Mouse (Mus musculus) midbrain, embryonic 13.5 days (tissue): ENCODE data around the gene Nr1d1. TPM values are rescaled to one million over a fixed set of nuclear protein-coding genes. Genes with fewer than 3 reads are reported as not detected.

Experiments
- ATAC-seq: fragments of 200-750 bp; cut with Nextera tagmentation; 2 replicates; pipeline ENCODE4 v1.8.0; 2017; ENCODE audit warnings: mild to moderate bottlenecking, moderate TSS enrichment, moderate library complexity
- H3K27ac ChIP-seq: fragments of 300-500 bp; sonication (generic); 2 replicates; pipeline ENCODE4 v1.5.1; 2015; ENCODE audit warnings: inconsistent platforms, mild to moderate bottlenecking, moderate library complexity
- H3K27me3 ChIP-seq: fragments of 300-500 bp; sonication (generic); 2 replicates; pipeline ENCODE4 v1.6.1; 2015; ENCODE audit warnings: mild to moderate bottlenecking, inconsistent platforms
- H3K36me3 ChIP-seq: fragments of 300-500 bp; sonication (generic); 2 replicates; pipeline ENCODE4 v1.6.1; 2015; ENCODE audit warnings: mild to moderate bottlenecking, inconsistent platforms
- H3K4me1 ChIP-seq: fragments of 300-500 bp; sonication (generic); replicated peaks from 2 replicates; pipeline ENCODE4 v1.6.1; 2015; ENCODE audit warnings: inconsistent platforms
- H3K4me2 ChIP-seq: fragments of 300-500 bp; sonication (generic); replicated peaks from 2 replicates; pipeline ENCODE4 v1.6.1; 2015; ENCODE audit warnings: moderate library complexity, mild to moderate bottlenecking, inconsistent platforms
- H3K4me3 ChIP-seq: fragments of 300-500 bp; sonication (generic); replicated peaks from 2 replicates; pipeline ENCODE4 v1.5.1; 2015; ENCODE audit warnings: mild to moderate bottlenecking, inconsistent platforms
- H3K9ac ChIP-seq: fragments of 300-500 bp; sonication (generic); replicated peaks from 2 replicates; pipeline ENCODE4 v1.6.1; 2015; ENCODE audit warnings: mild to moderate bottlenecking, inconsistent platforms
- H3K9me3 ChIP-seq: fragments of 300-500 bp; sonication (generic); 2 replicates; pipeline ENCODE4 v1.6.1; 2016; ENCODE audit warnings: mild to moderate bottlenecking, inconsistent platforms
- WGBS: fragments of 180-500 bp; shearing (Covaris S2); methylation state at CpG from one replicate; pipeline ENCODE4 v1.1.7; 2015; 5-methylcytosine and 5-hydroxymethylcytosine counted together
- polyA plus RNA-seq: library from polyadenylated mRNA; unstranded; fragments of >200 nt; fragmentation: Nextera tagmentation; extraction: Ambion mirVana; gene quantifications from 2 replicates; pipeline ENCODE4 v1.2.1, GENCODE M21; 2015

Nr1d1 gene
- polyA plus RNA-seq, 1 experiment from 2014 or later: 1.2 TPM

DNA sequence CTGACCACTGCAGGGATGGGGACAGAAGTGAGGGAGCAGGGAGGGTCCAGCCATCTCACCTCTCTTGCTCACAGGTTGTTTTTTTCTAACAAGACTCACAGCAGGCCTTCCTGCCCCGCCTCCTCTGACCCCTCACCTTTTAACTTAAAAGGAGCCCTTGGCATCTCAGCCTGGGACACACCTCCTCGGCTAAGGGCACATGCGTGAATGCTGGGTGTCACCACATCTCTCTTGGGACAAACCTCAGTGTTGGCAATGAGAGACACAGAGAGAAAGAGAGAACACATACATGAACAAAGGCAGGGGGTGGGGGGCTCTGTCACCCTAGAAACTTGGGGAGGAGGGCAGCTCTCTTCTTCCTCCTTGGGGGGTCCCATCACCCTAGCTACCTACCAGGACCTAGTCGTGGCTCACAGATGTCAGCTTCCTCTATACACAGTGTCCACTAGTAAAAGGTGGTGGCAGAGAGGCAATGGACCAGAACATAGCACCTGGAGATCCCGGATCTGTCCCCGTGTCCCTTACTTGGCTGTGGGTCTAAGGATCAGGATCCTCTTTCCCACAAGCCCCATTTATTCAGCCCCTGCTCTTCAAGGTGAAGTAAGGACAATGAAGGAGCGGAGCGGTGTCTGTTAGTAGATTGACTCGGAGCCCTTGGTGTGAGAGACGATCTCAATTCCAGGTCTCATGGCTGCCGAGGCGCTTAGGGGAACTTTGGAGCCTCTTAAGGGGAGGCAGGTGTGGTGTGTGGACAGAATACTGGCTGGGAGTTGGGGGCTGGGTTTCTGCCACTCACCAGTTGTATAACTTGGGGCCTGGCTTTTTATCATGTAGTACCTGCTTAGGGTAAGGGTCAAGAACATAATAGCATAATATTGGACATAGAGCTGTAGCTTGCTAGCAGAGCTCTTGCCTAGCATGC is 28.9 kb downstream of the Nr1d1 start:
- WGBS: 49% methylated on average over 12 of the region's 12 CpGs
- Histone ChIP-seq H3K27ac (peak overlapping the region; percentile 98), H3K4me3 (peak overlapping the region; percentile 32), H3K4me1 (peaks cover 86% of the 10 kb centered on the region), H3K4me2 (peak overlapping the region; percentile 85), H3K9me3 (no peaks in the 10 kb centered on the region), H3K27me3 (no peaks in the 10 kb centered on the region), H3K9ac (peak overlapping the region; percentile 59), H3K36me3 (no peaks in the 10 kb centered on the region)
- ATAC-seq: no peak

DNA sequence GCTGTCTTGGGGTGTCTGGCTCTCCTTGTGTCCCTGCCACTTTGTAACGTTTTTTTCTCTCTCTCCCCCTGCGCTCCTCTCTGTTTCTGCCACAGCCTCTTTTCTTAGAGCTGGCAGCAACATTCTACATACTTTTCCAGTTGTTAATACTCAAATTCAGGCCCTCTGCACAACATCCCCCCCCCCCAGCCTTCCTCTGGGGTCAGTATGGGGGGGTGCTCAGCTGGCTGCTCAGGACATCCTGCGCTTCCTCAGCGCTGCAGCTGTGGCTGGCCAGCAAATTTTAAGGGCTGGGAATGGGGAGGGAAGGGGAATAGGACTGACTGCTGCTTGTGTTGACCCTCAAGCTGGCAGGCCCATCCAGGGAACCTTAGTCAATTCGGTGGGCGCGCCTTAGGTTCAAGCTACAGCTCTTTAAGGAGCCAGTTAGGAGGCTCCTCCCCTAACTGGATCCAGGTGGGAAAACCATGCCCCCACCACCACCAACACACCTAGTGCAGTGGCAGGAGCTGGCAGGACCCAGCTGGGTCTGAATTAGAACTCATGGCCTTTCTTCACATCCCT is 30.6 kb downstream of the Nr1d1 start:
- Histone ChIP-seq H3K4me2 (peak overlapping the region; percentile 85), H3K36me3 (no peaks in the 10 kb centered on the region), H3K4me1 (peaks cover 86% of the 10 kb centered on the region), H3K27me3 (no peaks in the 10 kb centered on the region), H3K27ac (peak overlapping the region; percentile 99), H3K4me3 (peak overlapping the region; percentile 84), H3K9ac (peak overlapping the region; percentile 99), H3K9me3 (no peaks in the 10 kb centered on the region)
- 34% methylated on average over 7 of the region's 7 CpGs for WGBS
- ATAC-seq: no peak

DNA sequence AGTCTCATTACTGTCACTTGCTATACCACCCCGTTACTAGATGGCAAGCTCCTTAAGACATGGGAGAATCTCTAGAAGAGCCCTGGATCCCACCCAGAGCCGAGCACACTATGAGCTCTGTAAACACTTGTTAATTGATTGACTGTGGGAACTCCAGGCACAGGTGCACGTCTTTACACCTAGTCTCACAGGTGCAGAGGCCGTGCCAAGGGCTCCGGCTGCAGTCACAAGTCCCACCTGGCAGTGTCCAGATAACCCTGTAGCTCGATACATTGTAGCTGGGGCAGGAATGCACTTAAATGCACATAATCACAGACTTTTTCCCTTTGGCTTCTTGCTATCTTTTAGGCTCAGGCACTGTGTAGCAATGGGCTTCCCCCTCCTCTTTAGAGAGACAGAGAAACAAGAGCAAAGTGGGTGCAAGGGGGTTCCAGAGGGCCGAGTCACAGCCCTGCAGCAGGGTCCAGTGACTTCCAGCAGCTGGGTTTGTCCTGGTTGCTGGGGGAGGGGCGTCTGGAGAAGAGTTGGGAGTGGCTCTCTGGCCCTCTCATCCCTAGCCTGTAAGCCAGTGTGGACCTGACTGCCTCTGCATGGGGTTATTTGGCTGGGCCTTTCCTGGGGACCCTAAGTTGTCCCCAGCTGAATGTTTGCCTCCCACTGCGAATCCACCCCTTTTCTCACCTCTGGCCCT is 31.3 kb downstream of the Nr1d1 start:
- 0 out of 2 replicates have a peak, but pooled peaks have one; percentile 0 for ATAC-seq
- peak overlapping the region; percentile 99 for H3K9ac ChIP-seq
- peak overlapping the region; percentile 99 for H3K27ac ChIP-seq
- H3K4me1 ChIP-seq: peaks cover 85% of the 10 kb centered on the region
- no peaks in the 10 kb centered on the region for H3K36me3 ChIP-seq
- no peaks in the 10 kb centered on the region for H3K9me3 ChIP-seq
- peak overlapping the region; percentile 85 for H3K4me2 ChIP-seq
- H3K4me3 ChIP-seq: peak overlapping the region; percentile 84
- no peaks in the 10 kb centered on the region for H3K27me3 ChIP-seq
- 2% methylated on average over 9 of the region's 9 CpGs for WGBS

- ATAC-seq: peak; percentile 25
- Histone ChIP-seq H3K27ac (peak overlapping the region; percentile 99), H3K4me2 (peak overlapping the region; percentile 85), H3K4me3 (peak overlapping the region; percentile 84), H3K36me3 (no peaks in the 10 kb centered on the region), H3K27me3 (no peaks in the 10 kb centered on the region), H3K9ac (peak overlapping the region; percentile 99), H3K4me1 (peaks cover 82% of the 10 kb centered on the region), H3K9me3 (no peaks in the 10 kb centered on the region)
- under 1% methylated on average over 21 of the region's 21 CpGs for WGBS
Observed at GRCm38 (mm10) chr11:98742397-98743291, 32.5 kb downstream of the Nr1d1 start.

- under 1% methylated on average over 53 of the region's 86 CpGs for WGBS
- Histone ChIP-seq H3K36me3 (no peaks in the 10 kb centered on the region), H3K4me2 (peak overlapping the region; percentile 85), H3K27ac (peak overlapping the region; percentile 99), H3K9ac (peak overlapping the region; percentile 99), H3K4me1 (peaks cover 74% of the 10 kb centered on the region), H3K4me3 (peak overlapping the region; percentile 84), H3K9me3 (no peaks in the 10 kb centered on the region), H3K27me3 (no peaks in the 10 kb centered on the region)
- peak; percentile 71 for ATAC-seq
Observed at GRCm38 (mm10) chr11:98741622-98742396, 33.3 kb downstream of the Nr1d1 start.

DNA sequence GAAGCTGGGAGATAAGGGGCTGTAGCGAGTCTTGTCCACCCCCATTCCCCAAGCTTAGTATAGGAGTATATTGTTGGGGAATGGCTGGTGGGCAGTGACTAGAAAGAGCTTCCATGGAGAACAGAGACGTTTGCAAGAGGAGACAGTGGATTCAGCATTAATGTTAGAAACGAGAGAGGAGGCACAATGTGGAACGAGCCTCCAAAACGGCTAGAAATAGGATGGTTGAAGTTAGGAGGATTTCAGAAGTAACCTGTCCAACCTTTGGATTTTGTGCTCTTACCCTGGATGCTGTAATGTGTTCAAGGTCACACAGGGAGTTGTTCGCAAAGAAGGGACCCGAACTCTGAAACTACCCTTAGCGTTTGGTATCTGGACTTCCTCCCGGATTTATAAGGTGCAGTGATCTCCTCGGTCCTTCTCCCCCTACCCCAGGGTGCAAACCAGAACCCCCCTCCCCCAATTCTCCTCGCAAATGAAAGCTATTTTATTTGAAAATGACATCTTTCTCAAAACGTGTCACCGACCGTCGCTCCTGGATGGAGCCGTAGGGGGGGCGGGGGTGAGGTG is 34.0 kb downstream of the Nr1d1 start:
- peak overlapping the region; percentile 99 for H3K27ac ChIP-seq
- peak overlapping the region; percentile 84 for H3K4me3 ChIP-seq
- H3K36me3 ChIP-seq: no peaks in the 10 kb centered on the region
- H3K9ac ChIP-seq: peak overlapping the region; percentile 99
- H3K4me1 ChIP-seq: peaks cover 68% of the 10 kb centered on the region
- no peaks in the 10 kb centered on the region for H3K9me3 ChIP-seq
- no peak for ATAC-seq
- peak overlapping the region; percentile 85 for H3K4me2 ChIP-seq
- no peaks in the 10 kb centered on the region for H3K27me3 ChIP-seq
- 2% methylated on average over 17 of the region's 17 CpGs for WGBS

DNA sequence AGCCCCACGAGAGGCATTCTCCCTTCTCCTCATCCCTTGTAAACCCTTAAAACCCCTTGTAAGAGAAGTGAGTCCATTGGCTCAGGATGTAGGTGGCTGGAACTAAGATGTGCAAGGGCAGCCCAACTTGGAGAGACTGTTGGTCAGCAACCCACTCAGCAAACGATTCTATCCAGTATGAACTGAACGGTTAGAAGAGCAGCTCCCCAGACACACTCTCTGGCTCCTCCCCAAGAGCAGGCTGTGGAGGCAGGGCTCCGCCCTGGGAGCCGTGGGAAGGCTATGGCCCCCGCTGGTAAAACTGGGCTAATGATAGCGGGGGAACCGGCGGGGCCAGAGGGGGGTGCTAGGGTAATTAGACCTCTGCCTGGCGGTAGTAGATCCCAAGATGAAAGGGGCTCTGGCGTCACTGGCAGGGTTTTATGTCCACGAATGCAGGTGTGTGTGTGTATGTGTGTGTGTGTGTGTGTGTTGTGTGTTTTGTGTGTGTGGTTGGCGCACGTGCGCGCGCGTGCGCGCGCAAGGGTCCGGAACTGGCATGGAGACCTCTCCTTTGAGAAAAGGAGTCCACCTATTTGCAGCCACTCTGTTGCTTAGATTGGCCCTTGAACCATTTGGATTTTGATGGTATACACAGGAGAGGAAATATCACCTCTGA is 34.6 kb downstream of the Nr1d1 start, which contains the start of gene Thra:
Gene Thra (plus strand): TSS at position 246 of the 658 bp plus-strand sequence.
- H3K36me3 ChIP-seq: no peaks in the 10 kb centered on the region
- H3K27me3 ChIP-seq: no peaks in the 10 kb centered on the region
- H3K27ac ChIP-seq: peak within 1 kb of the TSS; percentile 99
- peak within 1 kb of the TSS; percentile 99 for H3K9ac ChIP-seq
- ATAC-seq: peak; percentile 32
- WGBS: under 1% methylated on average over 22 of the region's 22 CpGs
- no peaks in the 10 kb centered on the region for H3K9me3 ChIP-seq
- peaks cover 62% of the 10 kb centered on the region for H3K4me1 ChIP-seq
- peak within 1 kb of the TSS; percentile 85 for H3K4me2 ChIP-seq
- H3K4me3 ChIP-seq: peak within 1 kb of the TSS; percentile 84

GRCm38 (mm10) chr11:98740026-98740392 is 35.1 kb downstream of the Nr1d1 start:
- H3K27ac ChIP-seq: peak overlapping the region; percentile 99
- H3K4me2 ChIP-seq: peak overlapping the region; percentile 85
- H3K4me1 ChIP-seq: peaks cover 56% of the 10 kb centered on the region
- no peaks in the 10 kb centered on the region for H3K27me3 ChIP-seq
- H3K9me3 ChIP-seq: no peaks in the 10 kb centered on the region
- no peaks in the 10 kb centered on the region for H3K36me3 ChIP-seq
- 4% methylated on average over 8 of the region's 8 CpGs for WGBS
- ATAC-seq: no peak
- peak overlapping the region; percentile 99 for H3K9ac ChIP-seq
- H3K4me3 ChIP-seq: peak overlapping the region; percentile 84

GRCm38 (mm10) chr11:98738925-98739324 is 36.2 kb downstream of the Nr1d1 start:
- Histone ChIP-seq H3K4me2 (peak overlapping the region; percentile 13; the same call in 1 of the 2 replicates), H3K4me3 (no peak overlapping the region), H3K4me1 (peaks cover 46% of the 10 kb centered on the region), H3K27ac (peak overlapping the region; percentile 78), H3K9ac (no peak overlapping the region), H3K9me3 (no peaks in the 10 kb centered on the region), H3K27me3 (no peaks in the 10 kb centered on the region), H3K36me3 (no peaks in the 10 kb centered on the region)
- 53% methylated on average over 9 of the region's 9 CpGs for WGBS
- no peak for ATAC-seq

DNA sequence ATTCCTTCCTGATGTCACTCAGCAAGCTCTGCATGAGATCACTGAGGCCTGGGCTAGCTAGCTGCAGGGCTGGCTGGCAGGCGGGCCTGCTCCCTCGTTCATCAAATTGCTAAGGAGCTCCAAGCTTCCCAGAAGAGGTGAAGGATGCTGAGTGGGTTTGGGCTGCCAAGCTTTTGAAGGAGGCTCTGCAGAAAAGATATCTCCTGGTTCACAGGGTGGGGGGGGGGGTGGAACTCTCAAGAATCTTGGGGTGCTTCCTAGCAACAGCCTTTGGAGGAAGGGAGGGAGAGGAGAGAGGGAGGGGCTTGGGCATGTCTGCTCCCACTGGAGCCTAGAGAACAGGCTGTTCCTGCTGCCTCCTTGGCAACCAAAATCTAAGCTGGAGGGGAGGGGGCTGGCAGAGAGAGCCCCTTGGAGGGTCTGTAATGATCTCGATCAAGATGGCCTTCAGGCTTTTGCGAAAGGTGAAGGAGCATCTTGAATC is 36.7 kb downstream of the Nr1d1 start:
- no peak for ATAC-seq
- Histone ChIP-seq H3K27ac (peak overlapping the region; percentile 78), H3K4me1 (peaks cover 41% of the 10 kb centered on the region), H3K4me2 (no peak overlapping the region; the same call in 1 of the 2 replicates), H3K9ac (no peak overlapping the region), H3K36me3 (no peaks in the 10 kb centered on the region), H3K9me3 (no peaks in the 10 kb centered on the region), H3K4me3 (no peak overlapping the region), H3K27me3 (no peaks in the 10 kb centered on the region)
- 25% methylated on average over 4 of the region's 4 CpGs for WGBS
